Mouse (Mus musculus) effector memory CD4-positive, alpha-beta T cell, adult 7 months (primary cell): ENCODE data around the gene Olfr1087. TPM values are rescaled to one million over a fixed set of nuclear protein-coding genes. Genes with fewer than 3 reads are reported as not detected.

Experiments used
- polyA plus RNA-seq: library from polyadenylated mRNA; unstranded; fragments of 100-300 nt; shearing (Covaris generic); gene quantifications from one replicate; pipeline ENCODE4 v1.2.1, GENCODE M21; 2017

The Olfr1087 gene
- polyA plus RNA-seq, result not detected

GRCm38 (mm10) chr2:86698295-86698694 lies at the start of gene Olfr1087:
Gene Olfr1087 (minus strand): TSS chr2:86698395.

DNA sequence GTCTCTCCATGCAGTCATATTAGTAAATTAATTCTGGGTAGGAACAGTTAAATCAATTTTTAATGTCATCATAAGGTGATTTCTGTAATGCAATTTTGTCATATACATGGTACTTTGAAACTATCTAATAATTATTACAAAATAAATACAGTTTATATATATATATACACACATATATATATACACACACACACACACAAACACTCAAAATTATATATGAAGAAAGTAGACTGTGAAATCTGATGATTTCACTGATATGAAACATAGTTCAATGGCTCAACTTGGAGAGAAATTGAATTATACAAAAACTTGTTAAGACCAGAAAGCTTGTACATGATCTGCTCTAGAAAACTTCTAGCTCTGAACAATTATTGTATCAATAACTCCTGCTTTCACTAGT lies 35.4 kb upstream of the Olfr1087 start, which contains the start of gene Olfr1089:
TSS of gene Olfr1089 (minus strand) at position 101 of the 400 bp plus-strand sequence.

GRCm38 (mm10) chr2:86679992-86680391 lies 18.2 kb downstream of the Olfr1087 start, which contains the start of gene Olfr1086:
Gene Olfr1086 (minus strand): TSS chr2:86680092.

GRCm38 (mm10) chr2:86661919-86662318 lies 36.3 kb downstream of the Olfr1087 start, which contains the start of gene Olfr1085:
Gene Olfr1085 (minus strand): TSS chr2:86662019.

GRCm38 (mm10) chr2:86639625-86640024 lies 58.6 kb downstream of the Olfr1087 start, which contains the start of gene Olfr1084:
Gene Olfr1084 (minus strand): TSS chr2:86639725.

Other genes starting within 250 kb of the Olfr1087 start
- gene Olfr1065, start 247.8 kb downstream of the Olfr1087 start, polyA plus RNA-seq, result not detected
- not detected for gene Olfr1066, start 242.1 kb downstream of the Olfr1087 start, polyA plus RNA-seq
- gene Olfr228, start 211.0 kb downstream of the Olfr1087 start, polyA plus RNA-seq, result not detected
- gene Olfr1076, start 189.9 kb downstream of the Olfr1087 start, polyA plus RNA-seq, result 0.41 TPM
- not detected for gene Olfr1079, start 155.9 kb downstream of the Olfr1087 start, polyA plus RNA-seq
- gene Olfr1080, start 140.2 kb downstream of the Olfr1087 start, polyA plus RNA-seq, result 0.24 TPM
- not detected for gene Olfr1082, start 99.4 kb downstream of the Olfr1087 start, polyA plus RNA-seq
- gene Olfr1084, start 58.7 kb downstream of the Olfr1087 start, polyA plus RNA-seq, result not detected
- not detected for gene Olfr1085, start 36.4 kb downstream of the Olfr1087 start, polyA plus RNA-seq
- gene Olfr1086, start 18.3 kb downstream of the Olfr1087 start, polyA plus RNA-seq, result not detected
- not detected for gene Olfr1089, start 35.3 kb upstream of the Olfr1087 start, polyA plus RNA-seq
- 0.24 TPM for gene Olfr1090, start 60.6 kb upstream of the Olfr1087 start, polyA plus RNA-seq
- not detected for gene Olfr1093, start 84.1 kb upstream of the Olfr1087 start, polyA plus RNA-seq
- not detected for gene Olfr141, start 111.6 kb upstream of the Olfr1087 start, polyA plus RNA-seq
- not detected for gene Olfr1094, start 126.3 kb upstream of the Olfr1087 start, polyA plus RNA-seq
- gene Olfr1095, start 153.3 kb upstream of the Olfr1087 start, polyA plus RNA-seq, result not detected
- 0.15 TPM for gene Gm13723, start 176.4 kb upstream of the Olfr1087 start, polyA plus RNA-seq
- gene Olfr1097, start 193.8 kb upstream of the Olfr1087 start, polyA plus RNA-seq, result not detected
- gene Olfr1098, start 226.2 kb upstream of the Olfr1087 start, polyA plus RNA-seq, result not detected